Mouse (Mus musculus) myocyte (in vitro differentiated cells): ENCODE measurements at regions not wholly inside any gene's neighbourhood (a gene's known extent, or its start where the extent isn't known, plus 50 kb on each side); places are given as distances from the start of the nearest gene placed in this dataset.
"Not testable (repeated sequence)": the region's sequence is repeated elsewhere in the genome, so short reads cannot be mapped to it uniquely, and the experiment has no call there.

ENCODE experiments used
- H3K27me3 ChIP-seq: one replicate; pipeline ENCODE4 v1.6.1; 2011; ENCODE audit not compliant: control insufficient read depth, insufficient read depth, insufficient read length
- H3K36me3 ChIP-seq: one replicate; pipeline ENCODE4 v1.6.1; 2011; ENCODE audit not compliant: control insufficient read depth, insufficient read depth
- H3K4me2 ChIP-seq: one replicate; pipeline ENCODE4 v1.6.1; 2011; ENCODE audit warnings: low read depth, control low read depth
- H3K4me3 ChIP-seq: one replicate; pipeline ENCODE4 v1.5.1; 2011; ENCODE audit warnings: mild to moderate bottlenecking, control low read depth, moderate library complexity
- H3K79me2 ChIP-seq: one replicate; pipeline ENCODE4 v1.6.1; 2011; ENCODE audit not compliant: control insufficient read depth, insufficient read depth
- H3ac ChIP-seq: one replicate; pipeline ENCODE4 v1.6.1; 2011; ENCODE audit not compliant: control insufficient read depth, insufficient read length
- CEBPB ChIP-seq: IDR thresholded peaks from 2 replicates; pipeline ENCODE4 v1.6.1; 2011; ENCODE audit warnings: mild to moderate bottlenecking, moderate library complexity; ENCODE audit not compliant: poor library complexity, insufficient read depth, severe bottlenecking
- E2F4 ChIP-seq: IDR thresholded peaks from one replicate; pipeline ENCODE4 v1.6.1; 2011; ENCODE audit warnings: mild to moderate bottlenecking, control low read depth, moderate library complexity; ENCODE audit not compliant: insufficient read depth
- MAX ChIP-seq: IDR thresholded peaks from one replicate; pipeline ENCODE4 v1.6.1; 2011; ENCODE audit warnings: low read depth, mild to moderate bottlenecking, control low read depth
- MYOD1 ChIP-seq, 3 experiments: IDR thresholded peaks; one replicate each; pipeline ENCODE4 v1.6.1; 2011; ENCODE audit warnings: control low read depth in 2 of 3, low read depth in 2 of 3, mild to moderate bottlenecking in 2 of 3, moderate library complexity in 1 of 3; ENCODE audit not compliant: insufficient read length in 2 of 3, control insufficient read depth in 1 of 3
- MYOG ChIP-seq, 3 experiments: IDR thresholded peaks; one replicate each; pipeline ENCODE4 v1.6.1; 2011; ENCODE audit warnings: control low read depth in 2 of 3, low read depth in 2 of 3, mild to moderate bottlenecking in 2 of 3; ENCODE audit not compliant: insufficient read length in 2 of 3, control insufficient read depth in 1 of 3, insufficient read depth in 1 of 3
- POLR2A ChIP-seq: IDR thresholded peaks from one replicate; pipeline ENCODE4 v1.6.1; 2011; ENCODE audit warnings: low read depth, mild to moderate bottlenecking, control low read depth, moderate library complexity; ENCODE audit not compliant: insufficient read length
- POLR2AphosphoS2 ChIP-seq: IDR thresholded peaks from one replicate; pipeline ENCODE4 v1.6.1; 2011; ENCODE audit warnings: low read depth, control low read depth; ENCODE audit not compliant: insufficient read length
- REST ChIP-seq: IDR thresholded peaks from one replicate; pipeline ENCODE4 v1.6.1; 2011; ENCODE audit warnings: mild to moderate bottlenecking, control low read depth, moderate library complexity; ENCODE audit not compliant: insufficient read depth, insufficient read length
- SRF ChIP-seq: IDR thresholded peaks from one replicate; pipeline ENCODE4 v1.6.1; 2011; ENCODE audit warnings: low read depth; ENCODE audit not compliant: control insufficient read depth, insufficient read length
- TCF12 ChIP-seq: IDR thresholded peaks from one replicate; pipeline ENCODE4 v1.6.1; 2011; ENCODE audit warnings: mild to moderate bottlenecking, control low read depth; ENCODE audit not compliant: poor library complexity, insufficient read depth, severe bottlenecking
- TCF3 ChIP-seq: IDR thresholded peaks from one replicate; pipeline ENCODE4 v1.6.1; 2011; ENCODE audit warnings: low read depth, control low read depth; ENCODE audit not compliant: insufficient read length
- USF1 ChIP-seq: IDR thresholded peaks from one replicate; pipeline ENCODE4 v1.6.1; 2011; ENCODE audit warnings: low read depth, mild to moderate bottlenecking, control low read depth, moderate library complexity

DNA sequence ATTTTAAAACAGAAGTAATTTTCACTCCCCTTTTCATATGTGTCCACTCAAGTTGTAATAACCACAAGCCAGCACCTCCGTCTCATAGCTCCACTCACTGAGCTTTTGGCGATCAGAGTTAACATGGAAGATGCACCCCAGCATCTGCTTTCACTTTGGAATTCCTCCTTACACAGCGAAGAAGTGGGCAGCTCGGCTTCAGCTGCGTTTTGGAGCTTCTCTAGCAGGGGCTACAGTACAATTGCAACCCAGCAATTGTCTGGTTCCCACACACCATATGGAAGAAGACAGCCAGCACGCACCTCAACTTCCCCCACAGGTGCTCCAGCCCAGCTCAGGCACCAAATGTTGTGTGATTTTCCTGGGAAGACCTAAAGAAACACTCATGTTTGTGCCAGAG is 584.4 kb upstream of the Sox11 start:
- H3K27me3 ChIP-seq = no peaks in the 10 kb centered on the region
- no peak overlapping the region for H3ac ChIP-seq
- H3K4me3 ChIP-seq = no peak overlapping the region
- H3K4me2 ChIP-seq = no peak overlapping the region
- H3K36me3 ChIP-seq = no peaks in the 10 kb centered on the region
- no peak for TF ChIP-seq TCF12
- no peak for TF ChIP-seq POLR2A
- no peak for TF ChIP-seq MYOD1 (IDR thresholded peaks at IDR 0.05; ENCODE audit: control insufficient read depth in 1 of 3, insufficient read length in 2 of 3, low read depth in 2 of 3)
- no peak for TF ChIP-seq E2F4
- no peak for TF ChIP-seq SRF
- no peak for TF ChIP-seq REST
- TF ChIP-seq MYOG (IDR thresholded peaks at IDR 0.05; ENCODE audit: control insufficient read depth in 1 of 3, insufficient read depth in 1 of 3, insufficient read length in 2 of 3, low read depth in 2 of 3) = no peak
- TF ChIP-seq CEBPB = no peak
- TF ChIP-seq USF1 = no peak
- TF ChIP-seq TCF3 = no peak
- TF ChIP-seq MAX = no peak
- no peak for TF ChIP-seq POLR2AphosphoS2
- H3K79me2 ChIP-seq = no peaks in the 10 kb centered on the region

DNA sequence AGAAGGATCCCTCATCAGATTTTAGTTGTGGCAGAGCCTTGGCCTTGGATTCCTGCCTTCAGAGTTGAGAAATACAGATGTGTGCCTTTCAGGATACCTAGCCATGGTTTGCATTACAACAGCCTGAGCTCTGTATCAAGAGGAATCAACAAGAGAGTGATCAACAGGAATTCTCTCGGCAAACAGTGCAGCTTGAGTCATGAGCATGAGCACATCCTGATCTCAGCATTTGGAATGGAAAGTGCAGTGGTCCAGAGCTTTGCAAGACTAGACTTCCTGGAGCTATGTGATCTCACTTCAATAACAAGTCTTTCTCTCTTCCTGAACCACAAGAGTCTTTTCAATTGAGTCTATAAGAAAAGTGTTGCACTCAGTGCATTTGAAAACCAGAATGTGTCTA is 578.2 kb upstream of the Sox11 start:
- H3K36me3 ChIP-seq = no peaks in the 10 kb centered on the region

DNA sequence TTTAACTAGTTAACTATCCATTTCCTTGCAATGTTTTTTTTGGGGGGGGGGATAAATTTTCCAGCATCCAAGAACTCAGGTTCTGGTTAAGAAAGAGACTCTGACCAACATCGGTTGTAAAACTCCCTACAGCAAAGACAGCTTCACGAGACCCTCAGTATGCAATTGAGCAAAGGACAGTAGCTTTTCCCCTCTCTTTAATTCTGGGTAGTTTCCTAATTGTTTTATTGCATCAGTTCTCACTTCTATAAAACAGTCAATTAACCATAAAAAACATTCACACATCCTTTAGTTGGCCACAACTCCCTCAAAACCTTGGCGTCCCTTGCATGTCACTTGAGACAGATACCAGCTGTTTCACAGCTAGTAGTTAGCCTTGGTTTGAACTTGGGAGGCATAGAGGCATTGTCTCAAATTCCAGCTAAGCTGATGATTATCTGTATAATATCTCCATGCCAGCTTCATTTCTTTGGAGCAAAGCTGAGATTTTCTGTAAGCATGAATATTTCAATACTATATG is 574.1 kb upstream of the Sox11 start:
- no peaks in the 10 kb centered on the region for H3K27me3 ChIP-seq
- no peak for TF ChIP-seq POLR2AphosphoS2
- TF ChIP-seq MYOD1 (IDR thresholded peaks at IDR 0.05; ENCODE audit: control insufficient read depth in 1 of 3, insufficient read length in 2 of 3, low read depth in 2 of 3) = no peak
- TF ChIP-seq SRF = no peak
- TF ChIP-seq TCF12 = no peak
- no peak for TF ChIP-seq E2F4
- no peak for TF ChIP-seq MYOG (IDR thresholded peaks at IDR 0.05; ENCODE audit: control insufficient read depth in 1 of 3, insufficient read depth in 1 of 3, insufficient read length in 2 of 3, low read depth in 2 of 3)
- TF ChIP-seq USF1 = no peak
- no peak for TF ChIP-seq POLR2A
- no peak for TF ChIP-seq TCF3
- TF ChIP-seq MAX = no peak
- TF ChIP-seq CEBPB = no peak
- TF ChIP-seq REST = no peak
- no peaks in the 10 kb centered on the region for H3K36me3 ChIP-seq
- H3K4me3 ChIP-seq = no peak overlapping the region
- H3ac ChIP-seq = no peak overlapping the region
- no peaks in the 10 kb centered on the region for H3K79me2 ChIP-seq
- no peak overlapping the region for H3K4me2 ChIP-seq

More for the DNA sequence above, 578.2 kb upstream of the Sox11 start:
- Histone ChIP-seq H3K4me3 (no peak overlapping the region), H3K27me3 (no peaks in the 10 kb centered on the region), H3K79me2 (no peaks in the 10 kb centered on the region), H3K4me2 (no peak overlapping the region), H3ac (no peak overlapping the region)
- TF ChIP-seq SRF (no peak), USF1 (no peak)

DNA sequence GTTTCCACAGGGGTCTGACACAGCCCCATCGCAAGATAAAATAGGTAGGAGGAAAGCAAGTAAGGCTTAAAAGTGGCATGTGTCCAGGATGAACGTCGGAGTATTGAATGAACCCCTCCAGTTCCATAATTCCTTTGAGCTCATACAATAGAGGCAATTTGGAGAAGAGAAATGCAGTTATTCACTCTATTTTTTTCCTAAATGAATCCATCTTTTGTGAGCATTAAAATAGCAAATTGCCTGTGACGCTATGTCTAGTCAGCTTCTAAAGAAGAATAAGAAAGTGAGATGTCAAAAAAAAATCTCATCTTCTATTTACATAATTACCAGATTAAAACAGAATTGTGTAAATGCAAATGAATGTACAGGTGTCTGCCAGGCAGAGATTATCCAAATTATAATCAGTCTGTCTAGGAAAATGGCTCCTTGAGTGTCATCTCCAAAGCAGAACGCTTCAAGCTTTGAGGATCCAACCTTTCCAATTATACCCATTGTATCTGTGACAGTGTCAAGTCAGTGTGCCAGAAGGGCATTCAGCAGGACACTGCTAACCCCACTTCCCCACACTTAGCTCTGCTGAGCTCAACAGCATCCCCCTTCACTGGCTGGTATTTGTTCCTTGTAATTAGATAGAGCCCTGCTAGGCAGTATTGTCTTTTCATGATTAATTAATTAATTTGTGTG is 567.2 kb upstream of the Sox11 start:
- Histone ChIP-seq H3K4me2 (no peak overlapping the region), H3ac (no peak overlapping the region), H3K79me2 (no peaks in the 10 kb centered on the region), H3K4me3 (no peak overlapping the region), H3K36me3 (no peaks in the 10 kb centered on the region), H3K27me3 (no peaks in the 10 kb centered on the region)
- TF ChIP-seq TCF12 (no peak), CEBPB (no peak), SRF (no peak), TCF3 (no peak), E2F4 (no peak), MAX (no peak), POLR2A (no peak), MYOD1 (IDR thresholded peaks at IDR 0.05; ENCODE audit: control insufficient read depth in 1 of 3, insufficient read length in 2 of 3, low read depth in 2 of 3) (no peak), REST (no peak), POLR2AphosphoS2 (no peak), MYOG (IDR thresholded peaks at IDR 0.05; ENCODE audit: control insufficient read depth in 1 of 3, insufficient read depth in 1 of 3, insufficient read length in 2 of 3, low read depth in 2 of 3) (no peak), USF1 (no peak)

DNA sequence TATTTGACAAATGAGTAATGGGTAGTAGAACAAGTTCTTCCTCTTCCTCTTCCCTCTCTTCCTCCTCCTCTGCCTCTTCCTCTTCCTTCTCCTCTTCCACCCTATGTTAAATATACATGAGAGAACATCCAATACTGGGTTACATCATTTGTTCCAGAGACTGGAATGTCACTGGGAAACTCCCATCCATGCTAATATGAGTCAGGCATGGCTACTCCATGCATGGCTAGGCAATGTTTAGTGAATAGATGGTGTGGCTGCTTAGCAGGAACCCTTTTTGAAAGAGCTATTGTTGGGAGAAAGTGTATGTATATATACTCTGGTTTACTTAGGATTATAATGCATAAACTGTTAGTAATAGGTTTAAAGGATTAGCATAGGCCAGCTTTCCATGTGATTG is 554.3 kb upstream of the Sox11 start:
- not testable (repeated sequence) for H3K36me3 ChIP-seq, H3K4me3 ChIP-seq, H3K4me2 ChIP-seq, H3K27me3 ChIP-seq, H3K79me2 ChIP-seq, H3ac ChIP-seq
